Mouse (Mus musculus) G1E (cell line): Measurements from ENCODE around the gene Adal.

Source experiments
- CTCF ChIP-seq: IDR thresholded peaks from 2 replicates; pipeline ENCODE4 v1.5.1; 2012; ENCODE audit warnings: low read depth, low read length, inconsistent platforms, mixed read lengths
- GATA1 ChIP-seq: IDR thresholded peaks from 2 replicates; pipeline ENCODE4 v1.6.1; 2012; ENCODE audit warnings: borderline replicate concordance, low read length, inconsistent platforms, mixed read lengths
- GATA2 ChIP-seq: IDR thresholded peaks from 2 replicates; pipeline ENCODE4 v1.6.1; 2012; ENCODE audit warnings: low read depth, low read length, inconsistent platforms, borderline replicate concordance
- POLR2AphosphoS5 ChIP-seq: IDR thresholded peaks from 2 replicates; pipeline ENCODE4 v1.6.1; 2012; ENCODE audit warnings: low read depth, low read length, inconsistent platforms; ENCODE audit not compliant: insufficient replicate concordance
- TAL1 ChIP-seq: conservative IDR thresholded peaks from 2 replicates; pipeline ENCODE4 v1.6.1; 2012; ENCODE audit warnings: low read depth, low read length, inconsistent platforms, mixed read lengths

DNA sequence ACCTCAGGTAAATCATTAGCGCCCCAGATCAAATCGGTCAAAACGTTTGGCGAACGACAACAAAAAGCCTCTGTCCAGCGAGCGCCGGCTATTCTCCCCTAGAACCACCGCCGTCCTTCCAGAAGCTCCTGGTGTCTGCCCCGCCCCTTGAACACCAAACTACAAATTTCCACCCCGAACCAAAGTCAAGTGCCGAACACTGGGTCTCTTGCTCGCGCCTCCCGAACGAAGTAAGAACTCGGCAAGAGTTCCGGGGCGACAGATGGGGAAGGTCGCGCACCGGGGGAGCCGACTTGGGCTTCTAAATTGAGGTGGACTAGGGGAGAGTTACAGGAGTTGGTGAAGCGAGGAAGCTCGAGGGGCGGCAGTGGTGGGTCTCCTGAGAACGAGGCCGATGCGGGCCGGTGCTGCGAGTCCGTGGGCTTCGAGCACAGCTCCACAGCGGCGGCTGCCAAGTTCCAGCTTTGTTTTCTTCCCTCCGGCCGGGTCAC, 30.3 kb downstream of the Adal start, which contains the start of gene Tubgcp4:
- TF ChIP-seq CTCF (no peak), TAL1 (no peak), GATA1 (no peak), GATA2 (no peak), POLR2AphosphoS5 (no peak)
